Mouse (Mus musculus) embryonic facial prominence, embryonic 10.5 days (tissue): ENCODE data around the gene Ube2cbp. TPM values are rescaled to one million over a fixed set of nuclear protein-coding genes. Genes with fewer than 3 reads are reported as not detected.
A peak's percentile ranks its signal among the peaks of the same experiment; 100 is the strongest.

Experiments
- DNase-seq: peaks from one replicate; pipeline ENCODE4 v3.0.0-alpha.2; 2017; ENCODE audit warnings: low spot score
- H3K27ac ChIP-seq: fragments of 300-500 bp; sonication (generic); replicated peaks from 2 replicates; pipeline ENCODE4 v1.5.1; 2016; ENCODE audit warnings: mild to moderate bottlenecking
- H3K27me3 ChIP-seq: fragments of 300-500 bp; sonication (generic); replicated peaks from 2 replicates; pipeline ENCODE4 v1.6.1; 2016; ENCODE audit warnings: low read depth, mild to moderate bottlenecking; ENCODE audit not compliant: poor library complexity, severe bottlenecking
- H3K36me3 ChIP-seq: fragments of 300-500 bp; sonication (generic); replicated peaks from 2 replicates; pipeline ENCODE4 v1.6.1; 2016; ENCODE audit warnings: mild to moderate bottlenecking, moderate library complexity
- H3K4me1 ChIP-seq: fragments of 300-500 bp; sonication (generic); 2 replicates; pipeline ENCODE4 v1.6.1; 2016
- H3K4me3 ChIP-seq: fragments of 300-500 bp; sonication (generic); 2 replicates; pipeline ENCODE4 v1.5.1; 2016; ENCODE audit warnings: mild to moderate bottlenecking, moderate library complexity
- H3K9me3 ChIP-seq: fragments of 300-500 bp; sonication (generic); 2 replicates; pipeline ENCODE4 v1.6.1; 2016; ENCODE audit warnings: mild to moderate bottlenecking
- WGBS: fragments of 180-500 bp; shearing (Covaris S2); methylation state at CpG from one replicate; pipeline ENCODE4 v1.1.7; 2016; 5-methylcytosine and 5-hydroxymethylcytosine counted together
- polyA plus RNA-seq: library from polyadenylated mRNA; unstranded; fragments of >200 nt; fragmentation: Nextera tagmentation; extraction: Ambion mirVana; gene quantifications from 2 replicates; pipeline ENCODE4 v1.2.1, GENCODE M21; 2016

The Ube2cbp gene
- polyA plus RNA-seq, 1 experiment from 2014 or later: 7.1 TPM

- H3K9me3 ChIP-seq: no peaks in the 10 kb centered on the region
- 87% methylated on average over 3 of the region's 3 CpGs for whole genome bisulfite sequencing
- DNase-seq: no peak
- H3K4me1 ChIP-seq: peaks cover 6% of the 10 kb centered on the region
- H3K27ac ChIP-seq: no peak overlapping the region
- H3K36me3 ChIP-seq: no peaks in the 10 kb centered on the region
- no peak overlapping the region for H3K4me3 ChIP-seq
- peaks cover 9% of the 10 kb centered on the region; the same call in 1 of the 2 replicates for H3K27me3 ChIP-seq
Observed at GRCm38 (mm10) chr9:86453626-86454025, 11.1 kb downstream of the Ube2cbp start.

DNA sequence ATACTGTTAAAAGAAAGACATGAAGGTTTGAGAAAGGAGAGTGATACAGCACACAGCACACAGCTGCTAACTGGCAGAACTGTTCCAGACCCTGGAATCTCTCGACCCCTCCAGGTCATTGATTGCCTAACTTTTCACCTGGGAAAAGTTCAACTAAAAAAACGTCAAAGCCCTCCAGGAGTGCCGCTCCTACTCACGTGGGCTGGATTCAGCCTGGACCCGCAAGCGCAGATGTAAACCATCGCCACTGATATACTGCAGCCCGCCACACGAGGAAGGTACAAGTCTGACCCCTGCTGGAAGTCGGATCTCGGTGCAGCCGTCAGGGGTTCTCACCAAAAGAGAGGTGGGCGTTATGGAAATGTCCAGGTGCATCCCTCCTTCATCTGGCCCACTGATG, 13.1 kb downstream of the Ube2cbp start:
- H3K9me3 ChIP-seq: no peaks in the 10 kb centered on the region
- no peaks in the 10 kb centered on the region for H3K36me3 ChIP-seq
- DNase-seq: peak; percentile 80
- no peak overlapping the region for H3K27ac ChIP-seq
- WGBS: 1% methylated on average over 13 of the region's 13 CpGs
- H3K27me3 ChIP-seq: peaks cover 20% of the 10 kb centered on the region
- H3K4me1 ChIP-seq: peaks cover 6% of the 10 kb centered on the region
- H3K4me3 ChIP-seq: peak overlapping the region; percentile 21; the same call in 1 of the 2 replicates

- DNase-seq: no peak
- Histone ChIP-seq H3K9me3 (no peaks in the 10 kb centered on the region), H3K4me1 (peaks cover 6% of the 10 kb centered on the region), H3K36me3 (no peaks in the 10 kb centered on the region), H3K4me3 (no peak overlapping the region), H3K27ac (no peak overlapping the region), H3K27me3 (peaks cover 20% of the 10 kb centered on the region)
- 56% methylated on average over 6 of the region's 6 CpGs for WGBS
Observed at GRCm38 (mm10) chr9:86451094-86451493, 13.7 kb downstream of the Ube2cbp start.

GRCm38 (mm10) chr9:86449581-86449980, 15.2 kb downstream of the Ube2cbp start:
- H3K4me1 ChIP-seq: peaks cover 6% of the 10 kb centered on the region
- H3K27ac ChIP-seq: no peak overlapping the region
- H3K27me3 ChIP-seq: peaks cover 20% of the 10 kb centered on the region
- peak; percentile 87 for DNase-seq
- H3K36me3 ChIP-seq: no peaks in the 10 kb centered on the region
- 7% methylated on average over 11 of the region's 11 CpGs for WGBS
- H3K9me3 ChIP-seq: no peaks in the 10 kb centered on the region
- H3K4me3 ChIP-seq: no peak overlapping the region

- Histone ChIP-seq H3K36me3 (no peaks in the 10 kb centered on the region), H3K4me3 (no peak overlapping the region), H3K9me3 (no peaks in the 10 kb centered on the region), H3K27ac (no peak overlapping the region), H3K27me3 (peaks cover 20% of the 10 kb centered on the region), H3K4me1 (peaks cover 6% of the 10 kb centered on the region)
- DNase-seq: no peak
- 88% methylated on average over 8 of the region's 8 CpGs for WGBS
Observed at GRCm38 (mm10) chr9:86447431-86447830, 17.3 kb downstream of the Ube2cbp start.

DNA sequence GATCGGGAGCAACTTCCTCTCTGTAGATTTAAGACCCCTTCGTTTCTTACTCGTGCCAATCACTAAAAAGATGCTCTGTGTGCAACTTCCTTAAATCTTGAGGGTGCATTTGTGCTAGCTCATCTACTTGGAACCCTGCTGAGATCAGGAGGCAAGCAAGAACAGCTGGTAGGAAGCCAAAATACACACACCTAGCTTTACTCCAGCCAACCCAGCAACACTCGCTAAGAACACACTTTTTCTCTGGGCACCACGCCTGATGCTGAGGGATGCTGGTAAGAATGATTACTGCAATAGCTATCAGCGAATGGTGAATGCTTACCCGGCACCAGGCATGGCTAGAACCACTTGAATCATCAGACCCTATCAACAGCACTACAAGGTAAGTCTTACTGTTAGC, 17.9 kb downstream of the Ube2cbp start:
- WGBS: 92% methylated on average over 7 of the region's 7 CpGs
- no peak for DNase-seq
- no peak overlapping the region for H3K27ac ChIP-seq
- H3K36me3 ChIP-seq: no peaks in the 10 kb centered on the region
- peaks cover 20% of the 10 kb centered on the region for H3K27me3 ChIP-seq
- no peaks in the 10 kb centered on the region for H3K9me3 ChIP-seq
- peaks cover 6% of the 10 kb centered on the region for H3K4me1 ChIP-seq
- H3K4me3 ChIP-seq: no peak overlapping the region

DNA sequence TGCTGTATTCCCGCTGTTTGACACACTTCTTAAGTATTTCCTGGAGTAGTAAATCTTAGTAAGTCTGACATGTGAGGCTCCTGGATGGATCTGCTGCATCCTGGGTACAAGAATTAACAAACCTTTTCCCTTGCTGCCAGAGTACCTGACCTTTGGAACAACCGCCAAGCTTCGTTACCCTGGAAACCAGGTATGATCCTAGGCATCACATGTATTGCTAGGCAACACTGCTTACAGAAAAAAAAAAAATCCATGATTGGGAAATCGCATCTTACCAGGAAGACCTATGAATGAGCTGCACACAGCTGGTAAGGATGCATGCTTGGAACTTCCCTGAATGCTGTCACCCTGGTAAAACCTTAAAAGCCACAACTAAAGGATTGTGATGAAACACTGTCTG, 22.5 kb downstream of the Ube2cbp start:
- DNase-seq: no peak
- Histone ChIP-seq H3K27me3 (no peaks in the 10 kb centered on the region; the same call in 1 of the 2 replicates), H3K9me3 (no peaks in the 10 kb centered on the region)

GRCm38 (mm10) chr9:86438337-86439009, 26.3 kb downstream of the Ube2cbp start:
- Histone ChIP-seq H3K4me3 (no peak overlapping the region), H3K36me3 (no peaks in the 10 kb centered on the region), H3K27ac (no peak overlapping the region), H3K27me3 (no peaks in the 10 kb centered on the region), H3K4me1 (no peaks in the 10 kb centered on the region), H3K9me3 (no peaks in the 10 kb centered on the region)
- no peak for DNase-seq
- 78% methylated on average over 11 of the region's 11 CpGs for WGBS

More for the DNA sequence above, 22.5 kb downstream of the Ube2cbp start:
- no peak overlapping the region for H3K27ac ChIP-seq
- H3K4me1 ChIP-seq: no peaks in the 10 kb centered on the region
- WGBS: 89% methylated on average over 4 of the region's 4 CpGs
- no peaks in the 10 kb centered on the region for H3K36me3 ChIP-seq
- H3K4me3 ChIP-seq: no peak overlapping the region

- Histone ChIP-seq H3K4me3 (no peak overlapping the region), H3K27ac (no peak overlapping the region), H3K9me3 (no peaks in the 10 kb centered on the region), H3K27me3 (no peaks in the 10 kb centered on the region), H3K4me1 (no peaks in the 10 kb centered on the region), H3K36me3 (no peaks in the 10 kb centered on the region)
- no peak for DNase-seq
- WGBS: 96% methylated on average over 8 of the region's 8 CpGs
Observed at GRCm38 (mm10) chr9:86436608-86437007, 28.1 kb downstream of the Ube2cbp start.

DNA sequence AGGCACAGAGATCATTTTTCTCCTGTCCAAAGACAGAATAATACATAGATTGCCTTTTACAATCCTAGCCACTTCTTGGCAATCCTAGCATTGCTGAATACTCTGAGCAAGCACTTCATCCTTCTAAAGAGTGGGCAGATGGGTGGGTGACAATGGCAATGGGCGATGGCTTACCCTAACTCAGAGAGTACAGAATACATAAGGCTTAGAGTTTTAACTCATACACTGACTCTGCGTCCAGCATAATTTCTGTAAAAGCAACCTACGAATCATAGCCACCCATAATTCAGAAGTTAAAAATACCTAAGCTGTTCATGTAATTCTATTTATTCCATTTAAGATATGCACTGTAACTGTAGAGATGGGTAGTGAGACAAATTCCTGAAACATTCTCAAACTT, 29.2 kb downstream of the Ube2cbp start:
- no peak overlapping the region for H3K4me3 ChIP-seq
- 92% methylated on average over 3 of the region's 3 CpGs for WGBS
- no peaks in the 10 kb centered on the region for H3K36me3 ChIP-seq

GRCm38 (mm10) chr9:86423331-86423730, 41.4 kb downstream of the Ube2cbp start:
- Histone ChIP-seq H3K27ac (no peak overlapping the region), H3K4me1 (no peaks in the 10 kb centered on the region), H3K4me3 (no peak overlapping the region), H3K36me3 (no peaks in the 10 kb centered on the region), H3K27me3 (no peaks in the 10 kb centered on the region), H3K9me3 (no peaks in the 10 kb centered on the region)
- WGBS: 87% methylated on average over 4 of the region's 4 CpGs
- no peak for DNase-seq

More for the DNA sequence above, 29.2 kb downstream of the Ube2cbp start:
- no peak overlapping the region for H3K27ac ChIP-seq
- no peak for DNase-seq
- no peaks in the 10 kb centered on the region for H3K27me3 ChIP-seq
- H3K9me3 ChIP-seq: no peaks in the 10 kb centered on the region
- no peaks in the 10 kb centered on the region for H3K4me1 ChIP-seq

DNA sequence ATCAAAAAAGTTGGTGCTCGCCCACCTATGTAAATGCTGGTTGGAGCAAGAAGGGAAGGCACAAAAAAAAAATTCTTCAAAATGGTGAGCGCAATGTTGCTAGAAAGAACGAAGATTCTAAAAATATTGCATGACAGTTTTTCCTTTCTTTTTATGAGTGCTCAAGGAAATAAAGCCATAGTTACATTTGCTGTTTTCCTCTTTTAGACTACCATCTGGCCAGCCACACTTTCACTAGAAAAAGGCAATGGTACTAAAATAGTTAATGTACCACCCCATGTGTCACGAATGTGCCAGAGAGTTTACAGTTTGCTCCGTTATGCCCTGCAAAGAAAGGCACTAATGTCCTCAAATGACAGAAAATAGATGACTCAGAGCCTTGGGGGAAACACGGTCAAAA, 45.4 kb downstream of the Ube2cbp start:
- Histone ChIP-seq H3K36me3 (no peaks in the 10 kb centered on the region), H3K27ac (no peak overlapping the region), H3K27me3 (no peaks in the 10 kb centered on the region), H3K9me3 (no peaks in the 10 kb centered on the region), H3K4me1 (no peaks in the 10 kb centered on the region), H3K4me3 (no peak overlapping the region)
- no peak for DNase-seq
- 93% methylated on average over 6 of the region's 6 CpGs for WGBS

DNA sequence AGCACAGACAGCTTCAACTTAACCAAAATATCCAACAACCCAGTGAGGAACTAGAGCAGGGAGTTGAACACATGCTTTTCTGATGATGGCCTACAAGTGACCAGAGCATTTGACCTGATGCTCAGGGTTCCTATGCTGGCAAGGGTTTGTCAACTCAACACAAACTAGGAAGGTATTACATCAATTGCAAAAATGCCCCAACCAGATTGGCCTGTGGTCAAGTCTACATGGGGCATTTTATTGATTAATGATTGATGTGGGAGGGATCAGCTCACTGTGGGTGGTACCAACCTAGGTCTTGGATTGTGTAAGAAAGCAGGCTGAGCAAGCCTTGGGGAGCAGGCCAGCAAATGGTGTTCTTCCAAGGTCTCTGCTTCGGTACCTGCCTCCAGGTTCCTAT, 46.8 kb downstream of the Ube2cbp start:
- no peak for DNase-seq
- no peak overlapping the region for H3K27ac ChIP-seq
- no peaks in the 10 kb centered on the region for H3K4me1 ChIP-seq
- H3K4me3 ChIP-seq: no peak overlapping the region
- no peaks in the 10 kb centered on the region for H3K9me3 ChIP-seq
- H3K36me3 ChIP-seq: no peaks in the 10 kb centered on the region
- H3K27me3 ChIP-seq: no peaks in the 10 kb centered on the region
- WGBS: 93% methylated on average over 1 of the region's 1 CpGs
